Mouse (Mus musculus) leukemia stem cell, adult 10-12 weeks (primary cell): ENCODE data around the gene Agxt2. TPM values are rescaled to one million over a fixed set of nuclear protein-coding genes. Genes with fewer than 3 reads are reported as not detected.

Experiments
- polyA plus RNA-seq: library from polyadenylated mRNA; stranded (reverse); fragments of >175 nt; gene quantifications from 2 replicates; pipeline ENCODE4 v1.2.3, GENCODE M21; 2012; ENCODE audit warnings: low replicate concordance

Gene Agxt2
- not detected in 2 replicates for polyA plus RNA-seq

GRCm38 (mm10) chr15:10358039-10358948 is at the start of gene Agxt2:
TSS of gene Agxt2 (plus strand) at chr15:10358532.

GRCm38 (mm10) chr15:10325080-10325479 is 33.3 kb upstream of the Agxt2 start, which contains the start of gene Gm21973:
TSS of gene Gm21973 (plus strand) at chr15:10325380.

Other genes with a start within 250 kb of the Agxt2 start
- gene Prlr, start 181.3 kb upstream of the Agxt2 start, polyA plus RNA-seq, result 0.06 TPM in 1 of 2 replicates, not detected in the other
- gene Gm21973, start 33.2 kb upstream of the Agxt2 start, polyA plus RNA-seq, result not detected in 2 replicates
- gene Dnajc21, start 112.0 kb downstream of the Agxt2 start, polyA plus RNA-seq, result 6.0 and 7.1 TPM in 2 replicates
- 20.2 and 24.0 TPM in 2 replicates for gene Brix1, start 127.4 kb downstream of the Agxt2 start, polyA plus RNA-seq
- 11.4 and 13.4 TPM in 2 replicates for gene Rad1, start 127.5 kb downstream of the Agxt2 start, polyA plus RNA-seq
- gene Ttc23l, start 200.1 kb downstream of the Agxt2 start, polyA plus RNA-seq, result not detected in 2 replicates